ENCODE assay signal across 17 mouse cellular contexts in the genomic region with DNA sequence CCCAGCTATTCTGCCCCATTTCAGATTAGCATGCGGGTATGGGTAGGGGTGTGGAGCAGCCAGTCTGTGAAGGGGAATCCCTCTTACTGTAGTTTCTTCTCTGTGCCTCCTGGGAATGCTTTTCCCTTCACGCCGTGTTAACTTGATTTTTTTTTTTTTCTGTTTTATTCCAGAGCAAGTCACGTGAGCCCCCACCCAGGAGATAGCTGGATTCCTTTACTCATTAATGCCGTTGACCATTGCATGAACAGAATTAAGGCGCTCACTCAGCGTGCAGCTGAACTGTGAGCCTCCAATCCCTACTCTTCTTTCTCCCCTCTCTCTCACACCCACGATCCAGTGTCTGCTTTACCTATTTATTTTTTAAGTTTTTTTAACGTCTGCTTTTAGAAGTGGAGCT. TPM values are rescaled to one million over a fixed set of nuclear protein-coding genes. Genes with fewer than 3 reads are reported as not detected.
"Had no signal": no experiment of that assay in that cellular context is flagged by ENCODE, and none has a peak within 500 bp of the region (broad histone marks: within the 10 kb centered on the region; RNA-seq: fewer than 3 reads in every experiment).

No protein-coding gene starts in this region.

- H3K27ac ChIP-seq: left cerebral cortex, adult 2 months; liver, embryonic 13.5 days; macrophage; midbrain, embryonic 12.5 days; midbrain, embryonic 15.5 days; neural tube, embryonic 12.5 days; neural tube, embryonic 15.5 days; stomach, postnatal 0 days had no signal

- ATAC-seq: intestine, embryonic 16.5 days; midbrain, embryonic 15.5 days had no signal

- H3K9me3 ChIP-seq: liver, embryonic 13.5 days; midbrain, embryonic 12.5 days; midbrain, embryonic 15.5 days; neural tube, embryonic 15.5 days had no signal

- H3K4me3 ChIP-seq: left cerebral cortex, adult 2 months; liver, embryonic 13.5 days; midbrain, embryonic 12.5 days; midbrain, embryonic 15.5 days; neural tube, embryonic 12.5 days; neural tube, embryonic 15.5 days had no signal

- H3K9ac ChIP-seq: liver, embryonic 13.5 days; midbrain, embryonic 12.5 days; midbrain, embryonic 15.5 days; neural tube, embryonic 12.5 days; neural tube, embryonic 15.5 days had no signal

- H3K27me3 ChIP-seq: liver, embryonic 13.5 days; midbrain, embryonic 12.5 days; midbrain, embryonic 15.5 days; neural tube, embryonic 12.5 days; neural tube, embryonic 15.5 days had no signal

- DNase-seq: layer of hippocampus, postnatal 36 days; liver, embryonic 13.5 days; lung, adult 2 months; right cerebral cortex, adult 18-20 months; right cerebral cortex, postnatal 14 days; right cerebral cortex, postnatal 4 days; thymus, adult 2 months; thymus, postnatal 14 days; thymus, postnatal 4 days had no signal

- H3K4me1 ChIP-seq: liver, embryonic 13.5 days; midbrain, embryonic 12.5 days; midbrain, embryonic 15.5 days; neural tube, embryonic 12.5 days; neural tube, embryonic 15.5 days had no signal

- H3K4me2 ChIP-seq: liver, embryonic 13.5 days; midbrain, embryonic 12.5 days; midbrain, embryonic 15.5 days; neural tube, embryonic 12.5 days; neural tube, embryonic 15.5 days had no signal

RNA-seq across cellular contexts. Expression of gene Epb42, which starts 20.6 kb away (rescaled TPM):
- polyA plus RNA-seq: macrophage had no signal
